Mouse (Mus musculus) MEL (cell line): ENCODE data around the gene Nnat.

Experiments
- CHD2 ChIP-seq: IDR thresholded peaks from 2 replicates; pipeline ENCODE4 v1.6.1; 2011; ENCODE audit warnings: low read length, improper control_type of control experiment
- CTCF ChIP-seq, 3 experiments: IDR thresholded peaks in 2 of 3; conservative IDR thresholded peaks in 1 of 3; 2 replicates each; pipeline ENCODE4 v1.5.1; 2011 to 2012; ENCODE audit warnings: low read length in 3 of 3, low read depth in 2 of 3, mild to moderate bottlenecking in 2 of 3, improper control_type of control experiment in 1 of 3, inconsistent platforms in 1 of 3, mixed read lengths in 1 of 3, moderate library complexity in 1 of 3; ENCODE audit not compliant: control insufficient read depth in 1 of 3, insufficient read depth in 1 of 3, poor library complexity in 1 of 3, severe bottlenecking in 1 of 3
- EP300 ChIP-seq, 2 experiments: IDR thresholded peaks; 2 replicates each; pipeline ENCODE4 v1.6.1; 2011; ENCODE audit warnings: improper control_type of control experiment in 2 of 2, low read length in 2 of 2, low read depth in 1 of 2, mild to moderate bottlenecking in 1 of 2
- GATA1 ChIP-seq: IDR thresholded peaks from 2 replicates; pipeline ENCODE4 v1.6.1; 2011; ENCODE audit warnings: low read depth, low read length, improper control_type of control experiment
- USF1 ChIP-seq: IDR thresholded peaks from 2 replicates; pipeline ENCODE4 v1.6.1; 2014; ENCODE audit warnings: low read depth, mild to moderate bottlenecking, inconsistent platforms, low read length, improper control_type of control experiment, moderate library complexity
- ZMIZ1 ChIP-seq: IDR thresholded peaks from 2 replicates; pipeline ENCODE4 v1.6.1; 2012; ENCODE audit warnings: low read depth, mild to moderate bottlenecking, inconsistent platforms, low read length, improper control_type of control experiment, moderate library complexity

GRCm38 (mm10) chr2:157534163-157534562 is 25.7 kb upstream of the Nnat start:
- no peak for TF ChIP-seq GATA1
- TF ChIP-seq CTCF (IDR thresholded peaks at IDR 0.05 in 2 of 3, conservative IDR thresholded peaks at IDR 0.05 in 1 of 3; ENCODE audit: control insufficient read depth in 1 of 3, insufficient read depth in 1 of 3, low read depth in 2 of 3, low read length in 3 of 3, poor library complexity in 1 of 3, severe bottlenecking in 1 of 3), result no peak
- TF ChIP-seq CHD2, result no peak
- TF ChIP-seq ZMIZ1, result no peak
- no peak for TF ChIP-seq USF1
- TF ChIP-seq EP300 (IDR thresholded peaks at IDR 0.05; ENCODE audit: low read depth in 1 of 2, low read length in 2 of 2), result no peak
